Mouse (Mus musculus) right cerebral cortex, postnatal 36 days (tissue): ENCODE data around the gene Adgrf5.

Experiments used
- DNase-seq, 2 experiments: peaks; one replicate each; pipeline ENCODE4 v3.0.0; 2022; ENCODE audit warnings: low spot score in 2 of 2, mixed read lengths in 1 of 2

The Adgrf5 gene

DNA sequence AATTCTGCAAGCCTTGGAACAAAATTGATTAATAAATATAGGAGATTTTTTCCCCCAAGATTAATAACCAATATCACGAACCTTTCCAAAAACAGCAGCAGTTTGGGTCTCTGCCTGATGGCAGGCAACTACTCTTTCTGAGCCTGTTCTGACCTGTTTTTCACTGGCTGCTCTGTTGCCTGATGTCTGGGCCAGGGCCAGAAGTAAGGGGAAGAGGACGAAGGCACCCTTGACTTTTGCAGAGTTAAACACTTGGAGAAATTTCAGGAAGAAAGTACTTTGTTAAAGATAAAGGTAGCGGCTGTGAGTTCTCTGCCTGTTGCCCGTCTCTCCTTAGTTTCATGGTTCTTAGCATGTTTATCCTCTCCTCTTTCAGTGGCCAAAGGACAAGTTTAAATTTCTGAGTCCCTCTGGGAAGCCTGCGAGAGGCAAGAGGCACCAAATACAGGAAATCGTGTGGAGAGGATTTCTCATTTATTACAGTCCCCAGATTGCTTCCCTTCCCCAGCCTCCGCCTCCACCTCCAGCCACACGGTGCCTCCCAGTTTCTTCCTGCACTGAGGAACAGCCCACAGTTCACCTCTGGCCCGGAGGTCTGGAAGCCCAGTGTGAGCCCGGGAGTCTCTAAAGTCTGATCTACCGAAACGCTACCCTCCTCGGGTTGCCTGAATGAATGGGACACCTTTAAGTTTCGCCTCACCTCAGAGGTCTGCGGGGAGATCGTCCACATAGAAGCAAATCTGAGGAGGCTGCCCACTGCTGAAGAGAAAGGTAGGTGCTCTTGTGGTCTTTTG is at the start of gene Adgrf5:
TSS of gene Adgrf5 (plus strand) at position 626 of the 794 bp plus-strand sequence.
- no peak for DNase-seq

DNA sequence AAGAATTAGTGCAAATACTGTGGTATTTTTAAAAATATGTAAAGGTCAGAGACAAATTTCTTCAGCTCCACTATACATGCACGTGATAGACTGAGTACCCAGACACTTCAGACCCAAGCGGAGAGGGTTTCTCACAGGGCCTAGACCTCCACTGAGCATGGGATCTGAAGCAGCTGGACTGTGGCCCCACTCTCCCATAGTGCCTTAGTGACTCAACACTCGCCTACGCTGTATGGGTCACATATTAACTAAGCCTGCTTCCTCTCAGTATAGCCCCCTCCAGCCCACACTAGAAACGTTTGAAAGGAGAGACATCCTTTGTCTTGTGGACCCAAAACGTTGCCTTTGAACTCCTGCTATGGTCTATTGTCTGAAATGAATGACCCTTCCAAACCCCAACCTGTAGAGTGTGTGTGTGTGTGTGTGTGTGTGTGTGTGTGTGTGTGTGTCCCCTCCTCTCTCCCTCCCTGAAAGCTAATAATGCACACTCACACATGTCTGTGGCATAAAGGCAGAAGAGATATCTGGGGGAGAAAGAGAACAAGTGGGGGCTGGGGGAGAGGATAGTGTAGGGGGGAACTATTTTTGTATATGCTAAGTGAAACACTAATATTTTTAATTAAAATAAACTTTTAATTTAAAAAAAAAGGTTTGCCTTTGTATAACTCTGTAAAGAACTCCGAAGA is 34.1 kb upstream of the Adgrf5 start:
- DNase-seq = no peak

DNA sequence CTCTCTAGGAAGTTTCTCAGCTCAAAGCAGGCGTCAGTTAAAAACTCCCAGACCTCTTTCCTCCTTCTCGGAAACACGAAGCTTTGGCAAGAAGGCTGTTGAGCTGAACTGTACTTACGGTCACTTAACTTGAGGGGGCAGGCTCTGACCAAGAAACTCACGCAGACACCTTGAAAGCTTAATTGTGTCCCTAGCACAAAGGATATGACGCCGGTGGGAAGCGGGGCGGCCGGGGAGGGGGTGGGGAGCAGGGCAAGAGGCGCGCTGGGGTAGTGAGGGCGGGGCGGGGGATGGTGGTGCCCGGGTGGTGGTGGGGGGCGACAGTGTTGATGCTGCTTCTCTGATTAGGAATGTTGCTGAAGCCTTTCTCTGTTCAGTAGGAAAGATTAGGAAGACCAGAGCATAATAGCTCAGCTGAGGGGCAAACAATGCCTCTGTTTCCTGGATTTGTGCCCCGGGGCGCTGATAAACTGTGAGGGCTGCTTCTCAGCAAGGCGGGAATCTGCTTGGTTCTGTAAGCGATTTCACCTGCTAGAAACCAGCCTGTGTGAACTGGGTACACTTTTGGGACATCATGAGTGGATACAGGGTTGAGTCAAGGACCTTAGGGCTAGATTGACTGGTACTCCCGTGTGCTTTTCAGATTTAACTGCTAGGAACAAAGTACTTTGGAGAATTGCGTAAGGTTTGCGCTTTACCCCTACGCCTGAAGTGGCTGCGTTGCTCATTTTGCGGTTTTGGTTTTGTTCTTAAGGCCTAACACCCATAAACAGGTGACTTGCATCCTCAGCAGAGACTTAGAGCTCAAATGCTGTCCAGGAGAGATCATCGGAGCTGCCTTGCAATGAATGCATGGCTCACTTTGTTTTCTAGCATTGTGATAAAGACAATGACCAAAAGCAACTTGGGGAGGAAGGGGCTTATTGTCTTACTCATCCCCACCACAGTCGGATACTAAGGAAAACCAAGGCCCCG is 33.2 kb upstream of the Adgrf5 start:
- DNase-seq = no peak

DNA sequence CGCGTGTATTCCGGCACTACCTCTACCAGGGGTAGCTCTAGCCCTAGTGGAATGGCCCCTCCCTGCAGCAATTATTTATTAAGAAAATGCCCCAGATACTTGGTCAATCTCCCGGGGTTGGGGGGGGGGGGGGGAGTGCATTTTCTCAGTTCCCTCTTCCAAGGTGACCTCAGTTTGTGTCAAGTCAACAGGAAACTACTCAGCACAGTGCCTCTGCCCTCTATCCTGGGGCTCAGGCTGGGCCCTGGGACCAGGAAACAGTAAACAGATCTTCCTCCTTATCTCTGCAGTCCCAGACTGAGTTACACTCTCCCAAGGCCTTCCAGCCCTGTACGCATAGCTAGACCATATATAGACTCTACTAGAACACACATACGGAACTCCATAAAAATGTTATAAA is 32.4 kb upstream of the Adgrf5 start:
- DNase-seq = no peak

DNA sequence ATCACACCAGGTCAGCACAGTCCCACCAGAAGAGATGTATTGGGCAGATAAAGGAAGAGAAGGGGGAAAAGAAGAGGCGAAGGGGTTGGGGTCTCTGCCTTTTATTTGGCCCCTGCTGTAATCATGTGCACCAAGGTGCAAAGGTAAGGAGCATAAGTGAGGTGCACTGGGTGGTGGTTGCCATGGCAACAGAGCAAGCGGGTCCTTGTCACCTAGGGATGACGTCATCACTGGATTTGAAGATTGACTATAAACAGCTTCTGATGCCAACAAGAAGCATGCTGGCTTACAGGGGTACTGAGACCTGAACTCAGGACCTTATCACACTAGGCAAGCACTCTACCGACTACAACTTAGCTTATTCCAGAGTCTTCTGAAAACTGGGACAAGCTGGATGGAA is 31.0 kb upstream of the Adgrf5 start:
- no peak for DNase-seq

DNA sequence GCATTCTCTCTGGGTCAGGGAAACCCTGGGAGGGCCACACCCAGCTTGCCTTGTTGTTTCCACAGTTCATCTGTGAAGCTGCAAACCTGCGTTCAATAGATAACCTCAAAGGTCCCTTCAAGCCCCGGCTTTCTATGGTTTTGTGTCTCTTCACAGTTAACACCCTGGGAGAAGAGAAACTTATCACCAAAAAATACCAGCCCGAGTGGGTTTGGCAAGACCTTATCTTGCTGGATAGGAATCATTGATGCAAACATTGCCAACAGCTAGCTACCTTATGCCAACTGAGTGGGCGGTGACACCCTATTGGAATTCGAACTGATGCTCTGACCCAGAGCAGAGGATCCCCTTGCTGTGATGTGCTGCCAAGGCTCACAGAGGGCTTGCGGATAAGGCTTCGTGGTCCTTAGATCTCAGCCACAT is 30.5 kb upstream of the Adgrf5 start:
- DNase-seq = no peak

DNA sequence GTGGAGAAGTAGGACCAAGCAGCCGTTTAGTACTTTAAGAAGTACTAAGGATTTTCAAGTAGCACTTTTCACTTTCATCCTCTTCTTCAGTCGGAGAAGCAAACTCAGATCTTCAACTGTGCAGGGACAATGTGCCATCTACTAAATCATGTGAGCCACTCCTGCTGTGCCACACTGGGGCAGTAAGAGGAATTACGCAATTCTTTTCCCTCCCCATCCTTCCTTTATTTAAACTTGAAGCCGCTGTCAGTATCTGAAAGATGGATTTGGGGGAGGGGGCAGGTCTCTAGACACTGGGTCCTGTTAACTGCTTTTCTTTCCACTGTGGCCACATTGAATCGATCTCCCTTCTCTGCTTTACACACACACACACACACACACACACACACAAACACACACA is 27.6 kb upstream of the Adgrf5 start:
- no peak for DNase-seq

DNA sequence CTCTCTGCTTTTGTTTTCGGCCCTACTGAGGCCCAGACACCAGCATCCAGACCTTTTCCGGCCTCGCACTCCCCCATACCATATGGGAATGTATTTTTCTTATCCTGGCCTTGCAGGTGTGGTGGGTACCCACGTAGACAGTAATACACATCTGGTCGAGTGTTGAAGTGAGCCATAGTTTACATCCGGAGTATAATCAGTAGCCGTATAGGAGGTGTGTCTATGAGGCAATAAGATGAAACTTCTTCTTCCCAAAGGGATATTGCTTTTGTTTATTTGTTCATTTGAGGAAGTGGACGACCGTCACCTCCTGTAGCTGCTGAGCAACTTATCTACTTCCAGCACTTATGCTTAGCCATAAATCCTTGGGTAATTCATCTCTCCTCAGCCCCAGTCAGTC is 26.2 kb upstream of the Adgrf5 start:
- DNase-seq = no peak

DNA sequence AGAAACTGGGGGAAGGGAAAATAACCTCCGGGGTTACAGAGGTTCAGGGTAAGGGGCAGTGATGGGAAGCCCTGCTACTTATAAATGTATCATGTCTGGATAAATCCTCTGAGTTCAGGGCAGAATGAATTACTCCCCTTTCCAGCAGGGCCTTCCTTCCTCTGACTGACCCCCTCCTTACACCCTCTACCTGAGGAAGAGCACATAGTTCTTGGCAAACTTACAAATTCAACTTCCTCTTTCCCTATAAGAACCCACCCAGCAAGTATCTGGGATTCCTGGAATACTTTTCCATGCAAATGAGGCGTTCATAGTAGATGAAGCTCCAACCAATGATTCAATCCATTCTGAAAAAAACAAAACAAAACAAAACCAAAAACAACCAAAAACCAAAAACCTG is 22.6 kb upstream of the Adgrf5 start:
- no peak for DNase-seq

DNA sequence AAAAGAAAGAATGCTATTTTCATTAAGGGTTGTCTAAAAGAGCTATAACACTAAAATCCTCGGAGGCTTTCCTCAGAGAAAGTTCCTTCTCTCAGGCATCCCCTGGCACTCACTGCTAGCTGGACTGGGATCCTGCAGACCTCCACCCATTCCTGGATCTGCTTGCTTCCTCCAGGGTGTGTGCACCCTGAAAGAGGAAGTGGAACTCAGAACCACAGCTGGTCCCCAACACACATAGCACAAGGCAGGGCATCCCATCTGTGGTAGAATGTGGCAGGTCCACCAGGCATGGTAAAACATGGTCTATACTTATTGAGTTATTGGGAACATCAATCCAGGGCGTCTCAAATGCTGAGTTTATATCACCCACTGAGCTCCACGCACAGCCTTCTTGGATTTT is 22.0 kb upstream of the Adgrf5 start:
- no peak for DNase-seq

DNA sequence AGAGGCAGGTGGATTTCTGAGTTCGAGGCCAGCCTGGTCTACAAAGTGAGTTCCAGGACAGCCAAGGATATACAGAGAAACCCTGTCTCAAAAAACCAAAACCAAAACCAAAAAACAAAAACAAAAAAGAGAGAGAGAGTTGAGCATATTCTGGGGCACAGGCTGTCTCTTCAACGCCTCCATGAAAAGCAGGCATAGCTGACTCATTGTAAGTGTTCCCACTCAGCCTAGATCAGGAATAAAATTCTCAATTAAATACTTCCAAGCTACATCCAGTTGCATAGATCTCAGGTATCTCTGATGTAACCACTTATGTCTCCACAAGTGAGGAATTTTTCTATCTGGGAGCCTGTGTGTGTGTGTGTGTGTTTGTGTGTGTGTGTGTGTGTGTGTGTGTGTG is 13.8 kb upstream of the Adgrf5 start:
- peak in 1 of 2 experiments; percentile 30 for DNase-seq

DNA sequence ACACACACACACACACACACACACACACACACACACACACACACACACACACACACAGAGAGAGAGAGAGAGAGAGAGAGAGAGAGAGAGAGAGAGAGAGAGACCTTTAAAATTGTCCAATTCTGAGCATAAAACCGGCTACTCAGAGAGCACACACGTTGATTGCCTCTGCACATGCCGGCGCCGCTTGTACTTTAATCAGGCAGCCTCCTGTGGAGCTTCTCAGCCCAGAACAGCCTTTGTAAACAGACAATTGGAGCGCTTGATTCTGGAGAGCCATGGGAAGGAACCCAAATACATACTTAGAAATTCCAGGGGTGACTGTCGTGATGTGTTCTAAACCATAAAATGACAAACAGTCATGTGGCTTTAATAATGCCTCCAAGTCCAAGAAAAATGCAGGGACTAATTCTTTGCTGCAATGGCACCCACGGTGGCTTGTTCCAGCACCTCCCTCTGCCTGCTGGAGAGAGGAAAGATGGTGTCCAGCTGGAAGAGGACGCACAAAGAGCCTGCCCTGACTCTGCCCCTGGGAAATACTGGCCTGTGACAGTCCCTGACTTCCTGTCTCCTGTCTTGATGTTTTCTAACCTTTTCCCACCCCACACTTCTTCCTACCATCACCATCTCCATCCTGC is 2.2 kb upstream of the Adgrf5 start:
- DNase-seq = no peak

DNA sequence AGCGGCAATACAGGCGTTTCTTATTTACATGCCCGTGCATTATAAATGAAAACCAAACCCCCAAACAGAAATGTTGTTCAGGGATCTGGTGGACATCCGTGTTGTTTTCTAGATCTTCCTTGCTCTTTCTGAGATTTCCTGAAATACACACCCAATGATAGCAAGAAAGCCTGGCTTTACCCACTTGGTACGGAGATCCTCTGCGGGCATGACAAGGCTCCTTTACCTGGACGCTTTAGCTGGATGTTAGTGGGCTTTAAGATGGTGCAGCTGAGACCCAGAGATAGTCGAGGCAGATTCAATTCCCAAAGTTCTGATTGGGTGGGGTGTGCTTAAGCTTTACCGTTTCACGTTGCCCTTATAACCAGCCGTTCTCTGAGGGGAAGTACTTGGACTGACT is 770 bp downstream of the Adgrf5 start:
- DNase-seq = no peak

DNA sequence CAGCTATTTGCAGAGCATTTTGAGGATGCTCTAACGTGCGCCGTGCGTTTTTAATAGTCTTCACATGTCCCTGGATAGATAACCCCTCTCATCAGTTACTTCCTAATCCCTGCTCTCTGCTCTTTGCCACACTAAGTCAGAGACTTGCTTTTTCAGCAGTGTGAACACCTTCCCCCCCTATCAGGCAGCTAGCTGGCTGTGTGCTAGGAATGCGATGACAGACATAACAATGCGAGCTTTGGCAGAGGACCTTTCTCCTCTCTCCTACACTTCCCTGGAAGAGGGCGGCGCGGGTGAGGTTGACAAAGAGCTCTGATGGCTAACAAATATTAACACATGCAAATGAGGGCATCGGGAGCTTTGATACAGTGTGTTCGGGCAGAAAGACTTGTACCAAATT is 2.1 kb downstream of the Adgrf5 start:
- no peak for DNase-seq

DNA sequence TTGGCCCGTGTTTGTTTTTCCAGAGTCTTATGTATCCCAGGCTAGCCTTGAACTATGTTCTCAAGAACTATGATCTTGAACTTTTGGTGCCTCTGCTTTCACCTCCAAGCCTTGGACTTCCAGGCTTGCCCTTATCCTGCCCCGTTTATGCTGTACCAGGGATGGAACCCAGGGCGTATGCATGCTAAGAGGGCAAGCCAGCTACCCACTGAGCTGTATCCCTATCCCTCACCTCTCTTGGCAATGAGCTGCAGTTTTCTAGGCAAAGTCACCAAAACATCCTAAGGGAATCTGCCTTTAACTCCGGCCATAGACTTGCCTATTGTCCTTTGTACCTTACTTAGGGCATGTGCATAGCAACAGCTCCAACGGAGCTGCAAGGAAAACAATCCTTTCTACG is 2.6 kb downstream of the Adgrf5 start:
- DNase-seq = no peak

DNA sequence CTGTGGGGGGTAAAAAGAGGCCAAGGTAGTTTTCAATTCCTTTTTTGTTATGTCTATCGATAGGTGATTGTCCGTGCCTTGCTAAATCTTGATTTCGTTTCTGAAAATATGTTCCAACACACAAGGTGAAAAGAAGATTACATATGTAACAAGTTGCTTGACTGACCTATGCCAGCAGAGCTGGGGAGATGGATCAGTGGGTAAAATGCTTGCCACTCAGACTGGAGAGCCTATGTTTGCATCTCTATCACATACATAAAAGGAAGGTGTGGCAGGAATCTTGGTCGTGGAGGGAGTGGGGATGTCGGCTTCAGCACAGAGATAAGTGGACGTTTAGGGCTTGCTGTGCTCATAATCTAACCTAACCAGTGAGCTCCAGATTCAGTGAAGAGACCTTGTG is 3.7 kb downstream of the Adgrf5 start:
- no peak for DNase-seq

DNA sequence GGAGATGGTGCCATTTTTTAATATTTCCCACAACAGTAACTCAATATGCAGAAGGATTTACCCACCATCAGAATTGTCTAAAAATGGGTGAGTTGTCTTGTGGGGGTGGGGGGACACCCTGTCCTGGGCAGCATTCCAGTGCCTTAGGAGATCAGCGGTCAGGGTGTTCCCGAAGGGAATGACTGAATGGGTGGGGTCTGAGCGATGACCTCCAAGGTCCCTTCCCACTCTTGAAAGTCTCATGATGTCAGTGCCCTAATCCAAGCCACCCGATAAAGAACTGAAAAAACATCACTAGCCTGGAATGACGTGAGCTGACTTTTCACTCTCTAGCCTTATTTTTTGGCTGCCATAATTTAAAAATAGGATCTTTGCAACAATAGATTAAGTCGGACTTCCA is 5.0 kb downstream of the Adgrf5 start:
- no peak for DNase-seq

DNA sequence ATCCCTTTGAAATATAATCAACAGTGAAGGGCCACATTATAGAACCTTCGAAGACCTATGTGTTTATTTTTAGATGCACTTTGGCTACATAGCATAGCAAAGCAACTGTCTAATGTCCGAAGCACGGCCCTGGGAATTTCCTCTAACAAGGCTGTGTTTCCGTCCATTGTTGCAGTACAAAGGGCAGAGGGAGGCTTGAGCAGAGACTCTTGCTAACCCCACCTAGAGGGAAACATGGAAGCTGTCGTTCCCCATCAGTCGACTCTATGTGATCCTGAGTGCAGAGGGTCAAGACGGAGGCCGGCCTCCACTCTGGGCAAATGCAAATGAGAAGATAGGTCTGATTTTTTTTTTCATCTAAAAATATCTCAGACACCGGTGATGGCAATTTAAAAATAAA is 6.2 kb downstream of the Adgrf5 start:
- no peak for DNase-seq

DNA sequence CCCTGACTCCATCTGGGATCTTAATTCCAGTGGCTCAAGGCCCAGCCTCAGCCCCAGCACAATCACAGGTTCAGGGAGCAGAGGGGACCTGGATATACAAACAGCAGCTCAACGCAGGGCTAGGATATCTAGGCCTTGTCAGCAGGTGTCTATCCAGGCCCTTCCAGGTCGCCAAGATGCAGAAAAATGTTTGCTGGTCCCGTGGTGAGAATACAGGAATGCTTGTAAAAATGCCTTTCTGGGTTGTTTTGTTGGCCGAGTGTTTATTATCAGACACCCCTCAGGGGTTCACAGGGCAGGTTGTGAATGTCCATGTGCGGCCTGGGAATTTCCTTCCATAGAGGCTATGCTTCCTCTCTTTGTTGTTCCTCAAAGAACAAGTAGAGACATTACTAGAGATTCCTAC is 7.9 kb downstream of the Adgrf5 start:
- DNase-seq = no peak

DNA sequence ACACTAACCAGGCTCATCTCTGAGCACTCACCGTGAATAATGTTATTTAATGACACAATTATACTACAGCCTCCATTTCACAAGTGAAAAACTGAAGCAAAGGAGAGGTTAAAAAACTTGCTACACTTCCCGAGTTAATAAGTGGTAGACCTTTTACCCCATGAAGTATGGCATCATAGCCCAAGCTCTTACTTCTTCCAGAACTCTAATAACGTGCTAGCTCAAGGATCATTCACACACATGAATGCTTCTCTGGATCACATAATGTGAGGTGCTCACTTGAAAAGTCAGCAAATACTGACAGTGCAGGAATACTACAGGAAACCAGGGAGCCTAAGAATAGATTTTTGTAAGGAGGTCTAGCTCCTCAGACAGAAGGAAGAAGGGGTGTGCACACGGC is 12.4 kb downstream of the Adgrf5 start:
- DNase-seq = no peak

DNA sequence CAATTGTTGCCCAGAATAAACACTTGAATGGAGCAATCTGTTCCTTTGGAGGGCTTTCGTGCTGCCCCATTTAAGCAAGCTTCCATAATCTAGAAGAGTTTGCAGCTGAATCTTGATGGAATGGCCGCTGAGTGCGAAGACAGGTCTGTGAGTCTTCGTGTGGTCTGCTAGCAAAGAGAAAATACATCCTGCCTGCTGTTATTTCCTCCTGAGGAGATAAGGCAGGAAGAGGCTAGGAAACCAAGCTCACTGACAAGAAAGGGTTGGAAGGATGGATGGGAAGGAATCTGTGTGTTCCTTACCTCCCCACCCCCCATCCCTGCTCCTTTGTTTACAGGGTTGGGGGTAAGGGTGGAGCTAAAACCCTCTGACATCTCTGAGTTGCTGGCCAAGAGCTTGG is 13.8 kb downstream of the Adgrf5 start:
- DNase-seq = no peak

DNA sequence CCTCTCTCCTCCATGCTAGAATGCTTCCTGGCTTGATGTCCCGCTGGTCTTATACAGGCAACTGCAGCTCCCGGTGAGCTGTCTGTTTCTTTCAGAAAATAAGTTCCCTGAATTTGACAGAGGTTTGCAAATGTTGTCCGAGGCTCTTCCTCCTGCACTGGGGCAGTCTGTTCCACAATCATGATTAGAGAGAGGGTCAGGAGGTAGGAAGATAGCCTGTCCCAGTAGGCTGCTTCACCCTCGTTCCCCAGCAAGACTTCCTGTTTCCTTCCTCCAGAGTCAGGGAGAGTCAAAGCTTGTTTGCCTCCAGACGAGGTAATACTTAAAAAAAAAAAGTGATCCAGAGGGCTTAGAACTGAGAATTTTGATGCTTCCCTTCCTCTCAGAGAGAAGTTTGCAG is 16.3 kb downstream of the Adgrf5 start:
- DNase-seq = no peak
